Mouse (Mus musculus) liver, embryonic 15.5 days (tissue): Measurements from ENCODE around the gene Akr1b10. TPM values are rescaled to one million over a fixed set of nuclear protein-coding genes. Genes with fewer than 3 reads are reported as not detected.
A peak's percentile ranks its signal among the peaks of the same experiment; 100 is the strongest.
"Not testable (repeated sequence)": the region's sequence is repeated elsewhere in the genome, so short reads cannot be mapped to it uniquely, and the experiment has no call there.

Experiments used
- ATAC-seq: fragments of 200-750 bp; cut with Nextera tagmentation; 2 replicates; pipeline ENCODE4 v1.8.0; 2017; ENCODE audit warnings: moderate number of reproducible peaks, mild to moderate bottlenecking, moderate library complexity; ENCODE audit not compliant: insufficient read depth
- H3K27ac ChIP-seq: fragments of 300-500 bp; sonication (generic); replicated peaks from 2 replicates; pipeline ENCODE4 v1.5.1; 2015; ENCODE audit warnings: mild to moderate bottlenecking, inconsistent platforms
- H3K27me3 ChIP-seq: fragments of 300-500 bp; sonication (generic); 2 replicates; pipeline ENCODE4 v1.6.1; 2015; ENCODE audit warnings: mild to moderate bottlenecking, inconsistent platforms
- H3K36me3 ChIP-seq: fragments of 300-500 bp; sonication (generic); replicated peaks from 2 replicates; pipeline ENCODE4 v1.6.1; 2015; ENCODE audit warnings: moderate library complexity, mild to moderate bottlenecking, inconsistent platforms
- H3K4me1 ChIP-seq: fragments of 300-500 bp; sonication (generic); replicated peaks from 2 replicates; pipeline ENCODE4 v1.6.1; 2015; ENCODE audit warnings: inconsistent platforms
- H3K4me2 ChIP-seq: fragments of 300-500 bp; sonication (generic); 2 replicates; pipeline ENCODE4 v1.6.1; 2015; ENCODE audit warnings: moderate library complexity, mild to moderate bottlenecking, inconsistent platforms
- H3K4me3 ChIP-seq: fragments of 300-500 bp; sonication (generic); replicated peaks from 2 replicates; pipeline ENCODE4 v1.5.1; 2015; ENCODE audit warnings: mild to moderate bottlenecking, inconsistent platforms
- H3K9ac ChIP-seq: fragments of 300-500 bp; sonication (generic); 2 replicates; pipeline ENCODE4 v1.6.1; 2015; ENCODE audit warnings: moderate library complexity, mild to moderate bottlenecking, inconsistent platforms
- H3K9me3 ChIP-seq: fragments of 300-500 bp; sonication (generic); replicated peaks from 2 replicates; pipeline ENCODE4 v1.6.1; 2016; ENCODE audit warnings: inconsistent platforms
- WGBS: fragments of 180-500 bp; shearing (Covaris S2); methylation state at CpG from one replicate; pipeline ENCODE4 v1.1.7; 2015; ENCODE audit warnings: mixed read lengths; ENCODE audit not compliant: insufficient replicate concordance; 5-methylcytosine and 5-hydroxymethylcytosine counted together
- polyA plus RNA-seq: library from polyadenylated mRNA; unstranded; fragments of >200 nt; fragmentation: Nextera tagmentation; extraction: Ambion mirVana; gene quantifications from 2 replicates; pipeline ENCODE4 v1.2.1, GENCODE M21; 2015

The Akr1b10 gene
- polyA plus RNA-seq, 1 experiment from 2014 or later: 8.7 TPM

DNA sequence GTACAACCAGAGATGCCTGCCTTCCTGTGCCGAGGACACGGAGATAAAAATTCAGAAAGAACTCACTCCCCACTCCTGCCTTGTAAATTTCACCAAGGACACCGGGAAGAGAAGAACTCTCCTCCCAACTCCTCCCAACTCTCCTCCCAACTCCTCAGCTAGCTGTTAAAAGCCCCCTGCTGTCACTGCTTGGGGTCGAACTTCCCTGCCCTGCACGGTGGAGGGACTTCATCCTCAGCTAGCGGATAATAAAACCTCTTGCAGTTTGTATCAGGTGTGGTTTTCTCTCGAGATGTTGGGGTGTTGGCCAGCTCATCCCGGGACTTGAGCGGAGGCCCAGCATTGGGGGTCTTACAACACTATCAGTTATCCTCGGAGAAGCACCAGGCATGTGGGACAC, 32.5 kb upstream of the Akr1b10 start:
- H3K27ac ChIP-seq, H3K9me3 ChIP-seq, H3K4me1 ChIP-seq, H3K27me3 ChIP-seq, H3K36me3 ChIP-seq, H3K9ac ChIP-seq, ATAC-seq, H3K4me3 ChIP-seq, H3K4me2 ChIP-seq: not testable (repeated sequence)
- WGBS: 41% methylated on average over 10 of the region's 10 CpGs

DNA sequence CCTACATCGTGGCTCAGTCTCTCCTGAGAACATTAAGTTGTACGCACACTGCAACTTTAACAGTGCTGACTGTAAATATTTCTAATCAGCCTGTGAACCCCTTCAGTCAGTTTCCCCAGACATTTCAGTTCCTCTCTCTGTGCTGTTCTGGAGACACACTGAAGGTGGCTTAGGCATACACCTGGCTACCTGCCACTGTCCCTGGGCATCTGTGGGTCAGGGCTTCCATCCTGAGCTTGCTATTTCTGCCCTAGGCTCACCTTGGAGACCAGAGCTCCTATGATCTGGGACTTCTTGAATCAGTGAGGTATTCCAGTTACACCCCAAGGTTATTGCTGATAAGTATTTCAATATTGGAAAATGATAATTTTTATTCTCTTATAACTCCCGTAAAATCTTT, 31.6 kb upstream of the Akr1b10 start:
- Histone ChIP-seq H3K27ac (no peak overlapping the region), H3K27me3 (peaks cover 6% of the 10 kb centered on the region; the same call in 1 of the 2 replicates), H3K4me1 (peaks cover 2% of the 10 kb centered on the region; the same call in 1 of the 2 replicates), H3K4me2 (no peak overlapping the region), H3K9me3 (no peaks in the 10 kb centered on the region), H3K9ac (no peak overlapping the region), H3K4me3 (no peak overlapping the region), H3K36me3 (no peaks in the 10 kb centered on the region)
- WGBS: 74% methylated on average over 3 of the region's 3 CpGs
- no peak for ATAC-seq

DNA sequence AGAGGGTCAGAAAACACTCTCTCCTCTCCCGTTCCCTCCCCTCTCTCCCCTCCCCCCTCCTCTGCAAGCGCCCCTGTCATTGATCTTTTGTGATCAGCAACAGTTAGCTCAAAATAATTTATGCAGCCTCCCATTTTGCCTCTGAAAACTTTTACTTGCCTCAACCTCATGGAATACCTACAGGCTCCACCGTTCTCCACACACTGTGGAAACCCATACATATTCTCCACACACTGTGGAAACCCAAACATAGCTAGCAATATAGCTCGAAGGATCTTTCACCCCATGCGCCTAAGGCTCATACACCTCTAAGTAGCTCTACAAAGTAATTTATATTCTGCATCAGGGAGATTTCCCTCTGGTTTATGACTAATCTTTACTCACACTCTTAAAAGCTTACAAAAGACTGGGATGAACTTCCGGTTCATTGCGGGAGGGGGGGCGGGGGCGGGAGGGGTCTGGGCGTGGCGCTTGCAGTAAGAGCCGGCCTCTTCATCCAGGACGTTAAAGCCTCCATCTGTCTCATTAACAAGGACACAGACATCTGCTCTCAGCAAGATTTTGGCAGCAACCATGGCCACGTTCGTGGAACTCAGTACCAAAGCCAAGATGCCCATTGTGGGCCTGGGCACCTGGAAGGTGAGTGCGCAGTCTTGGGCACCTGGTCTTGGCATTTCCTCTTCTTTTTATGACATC, 30.2 kb upstream of the Akr1b10 start, which contains the start of gene Akr1b8:
Akr1b8 (plus strand) TSS at position 462 of the 696 bp plus-strand sequence.
- Histone ChIP-seq H3K9ac (no peak within 1 kb of the TSS), H3K4me3 (no peak within 1 kb of the TSS), H3K36me3 (no peaks in the 10 kb centered on the region), H3K9me3 (no peaks in the 10 kb centered on the region), H3K4me2 (peak within 1 kb of the TSS; percentile 48), H3K27ac (no peak within 1 kb of the TSS), H3K27me3 (peaks cover 6% of the 10 kb centered on the region; the same call in 1 of the 2 replicates), H3K4me1 (peaks cover 2% of the 10 kb centered on the region; the same call in 1 of the 2 replicates)
- ATAC-seq: no peak
- WGBS: 16% methylated on average over 16 of the region's 16 CpGs

DNA sequence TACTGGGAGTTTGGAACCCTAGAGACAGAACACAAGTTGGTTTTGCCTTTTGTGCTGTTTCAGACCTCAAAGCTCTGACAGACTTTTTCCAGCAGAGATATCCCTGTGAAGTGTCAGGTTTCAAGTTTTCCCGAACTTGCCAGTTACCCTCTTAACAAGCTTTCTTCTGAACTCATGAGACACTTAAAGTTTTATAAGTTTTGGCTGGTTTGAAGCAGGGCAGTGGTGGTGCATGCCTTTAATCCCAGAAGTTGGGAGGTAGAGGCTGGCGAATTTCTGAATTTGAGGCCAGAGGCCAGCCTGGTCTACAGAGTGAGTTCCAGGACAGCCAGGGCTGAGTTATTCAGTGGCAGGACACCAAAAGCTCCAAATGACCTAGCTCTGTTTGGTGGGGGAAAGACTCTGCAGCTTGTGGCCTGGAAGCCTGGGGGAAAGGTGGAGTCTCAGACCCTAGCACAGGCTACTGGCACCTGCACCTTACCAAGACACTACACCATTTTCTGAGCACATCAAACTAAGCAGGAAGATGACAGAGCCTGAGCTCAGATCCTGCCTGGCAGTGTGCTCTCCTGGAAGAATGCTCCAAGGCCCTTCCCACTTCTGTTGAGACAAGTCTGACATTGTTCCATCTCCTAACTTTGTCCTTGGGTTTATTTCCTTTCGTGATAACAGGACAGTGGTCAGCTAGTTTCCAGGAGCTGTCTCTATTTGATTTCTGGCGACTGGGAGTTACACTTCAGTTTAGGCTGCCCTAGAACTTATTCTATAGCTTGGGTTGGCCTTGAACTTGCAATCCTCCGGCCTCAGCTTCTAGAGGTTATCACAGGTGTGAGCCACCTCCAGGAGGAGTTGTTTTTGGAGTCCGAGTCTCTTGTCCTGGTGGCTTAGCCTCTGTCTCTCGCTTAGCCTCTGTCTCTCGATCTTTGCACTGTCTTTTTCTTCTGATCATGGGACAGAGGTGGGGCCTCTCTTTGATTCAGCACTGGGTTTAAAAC, 29.4 kb upstream of the Akr1b10 start:
- Histone ChIP-seq H3K27me3 (peaks cover 6% of the 10 kb centered on the region; the same call in 1 of the 2 replicates), H3K4me1 (peaks cover 2% of the 10 kb centered on the region; the same call in 1 of the 2 replicates), H3K36me3 (no peaks in the 10 kb centered on the region), H3K4me3 (no peak overlapping the region), H3K9ac (no peak overlapping the region), H3K9me3 (no peaks in the 10 kb centered on the region), H3K4me2 (peak overlapping the region; percentile 48; the same call in 1 of the 2 replicates), H3K27ac (no peak overlapping the region)
- 50% methylated on average over 8 of the region's 8 CpGs for WGBS
- no peak for ATAC-seq

DNA sequence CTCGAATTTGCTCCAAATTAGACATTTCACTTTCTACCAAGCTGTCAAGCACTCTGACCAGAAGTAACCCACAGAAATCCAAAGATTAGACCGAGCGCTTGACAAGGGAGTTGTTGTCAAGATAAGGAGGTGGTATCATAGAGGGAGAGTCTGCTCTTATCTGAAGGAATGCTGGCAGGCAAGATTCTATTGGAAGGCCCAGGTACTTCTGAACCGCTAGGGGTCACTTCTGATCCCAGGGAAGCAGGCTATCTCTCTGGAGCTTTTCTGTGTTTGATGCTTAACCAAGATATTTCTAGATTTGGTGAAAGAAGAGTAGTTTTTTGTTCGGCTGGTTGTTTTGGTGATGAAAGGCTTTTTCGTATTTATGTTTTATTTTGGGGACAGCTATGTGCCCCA, 28.7 kb upstream of the Akr1b10 start:
- Histone ChIP-seq H3K9me3 (no peaks in the 10 kb centered on the region), H3K36me3 (no peaks in the 10 kb centered on the region), H3K4me3 (no peak overlapping the region), H3K4me1 (peaks cover 2% of the 10 kb centered on the region; the same call in 1 of the 2 replicates), H3K27ac (no peak overlapping the region), H3K9ac (no peak overlapping the region), H3K27me3 (peaks cover 6% of the 10 kb centered on the region; the same call in 1 of the 2 replicates), H3K4me2 (no peak overlapping the region)
- no peak for ATAC-seq
- WGBS: 44% methylated on average over 6 of the region's 6 CpGs

DNA sequence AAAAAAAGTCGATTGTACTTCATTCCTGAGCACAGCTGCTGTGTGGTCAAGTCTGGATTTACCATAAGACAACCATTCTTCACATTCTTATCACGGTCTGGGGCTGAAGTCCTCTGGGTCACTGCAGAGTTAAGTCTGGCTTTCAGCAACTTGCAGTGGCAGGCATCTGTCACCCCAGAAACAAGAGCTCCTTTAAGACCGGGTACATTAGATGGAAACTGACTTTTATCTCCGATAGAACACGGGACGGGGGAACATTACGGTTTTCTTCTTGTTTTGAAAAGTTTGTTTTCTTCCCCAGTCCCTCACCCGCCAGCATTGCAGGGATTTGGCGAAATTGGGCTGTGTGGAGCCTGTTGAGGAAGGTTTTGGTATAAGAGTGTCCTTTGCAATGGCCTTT, 28.2 kb upstream of the Akr1b10 start:
- Histone ChIP-seq H3K4me3 (no peak overlapping the region), H3K27ac (no peak overlapping the region), H3K4me1 (peaks cover 2% of the 10 kb centered on the region; the same call in 1 of the 2 replicates), H3K4me2 (no peak overlapping the region), H3K9ac (no peak overlapping the region), H3K9me3 (no peaks in the 10 kb centered on the region), H3K27me3 (peaks cover 6% of the 10 kb centered on the region; the same call in 1 of the 2 replicates), H3K36me3 (no peaks in the 10 kb centered on the region)
- 60% methylated on average over 9 of the region's 9 CpGs for WGBS
- no peak for ATAC-seq

DNA sequence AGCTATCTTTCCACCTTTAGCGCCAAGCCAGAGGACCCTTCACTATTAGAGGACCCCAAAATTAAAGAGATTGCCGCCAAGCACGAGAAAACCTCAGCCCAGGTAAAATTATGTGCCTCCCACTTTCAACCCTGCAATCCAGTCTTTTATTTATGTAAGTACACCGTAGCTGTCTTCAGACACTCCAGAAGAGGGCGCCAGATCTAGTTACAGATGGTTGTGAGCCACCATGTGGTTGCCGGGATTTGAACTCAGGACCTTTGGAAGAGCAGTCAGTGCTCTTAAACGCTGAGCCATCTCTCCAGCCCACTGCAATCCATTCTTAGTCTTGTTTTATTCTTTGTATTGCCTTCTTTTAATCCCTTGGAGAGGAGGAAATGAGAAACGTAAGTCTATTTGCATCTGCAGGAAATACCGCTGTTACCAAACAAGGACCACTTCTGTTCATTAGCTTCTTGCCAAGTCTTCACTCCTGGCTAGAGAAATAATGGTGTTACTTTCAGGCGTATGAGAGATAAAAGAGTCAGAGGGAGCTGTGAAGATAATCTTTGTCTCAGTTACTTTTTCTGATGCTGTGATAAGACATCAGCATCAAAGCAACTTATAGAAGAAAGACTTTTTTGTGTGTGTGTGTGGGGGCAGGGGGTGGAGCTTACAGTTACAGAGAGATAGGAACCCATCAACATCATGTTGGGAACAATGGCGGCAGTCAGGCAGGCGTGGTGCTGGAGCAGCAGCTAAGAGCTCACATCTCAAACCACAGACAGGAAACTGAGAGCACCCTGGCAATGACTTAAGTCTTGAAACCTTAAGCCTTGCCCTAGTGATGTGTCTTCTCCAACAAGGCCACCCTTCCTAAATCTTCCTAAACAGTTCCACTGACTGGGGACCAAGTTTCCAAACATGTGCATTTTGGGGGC, 19.5 kb upstream of the Akr1b10 start:
- Histone ChIP-seq H3K36me3 (no peaks in the 10 kb centered on the region), H3K4me2 (no peak overlapping the region), H3K9ac (no peak overlapping the region), H3K27ac (no peak overlapping the region), H3K4me1 (no peaks in the 10 kb centered on the region), H3K4me3 (no peak overlapping the region), H3K27me3 (peaks cover 6% of the 10 kb centered on the region; the same call in 1 of the 2 replicates), H3K9me3 (no peaks in the 10 kb centered on the region)
- 61% methylated on average over 12 of the region's 12 CpGs for WGBS
- ATAC-seq: no peak

DNA sequence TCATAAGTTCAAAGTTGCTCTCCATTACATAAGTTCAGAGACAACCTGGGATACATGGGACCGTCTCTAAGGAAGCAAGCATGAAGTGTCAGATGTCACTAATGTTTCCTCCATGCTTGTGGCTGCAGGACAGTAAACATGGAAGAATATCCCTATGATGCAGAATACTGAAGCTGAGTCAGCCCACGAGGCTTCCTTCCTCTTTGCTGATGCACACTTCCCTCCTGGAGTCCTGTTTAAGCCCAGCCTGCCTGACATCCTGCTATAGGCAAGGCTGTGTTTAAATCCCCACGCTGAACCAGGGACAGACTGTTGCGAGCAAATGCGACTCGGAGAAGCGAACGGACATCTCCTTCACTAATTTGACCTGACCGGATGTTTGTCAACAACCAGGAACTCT, 16.0 kb upstream of the Akr1b10 start:
- no peak overlapping the region for H3K4me3 ChIP-seq
- no peaks in the 10 kb centered on the region for H3K36me3 ChIP-seq
- ATAC-seq: 0 out of 2 replicates have a peak, but pooled peaks have one; percentile 25
- H3K4me2 ChIP-seq: no peak overlapping the region
- no peaks in the 10 kb centered on the region for H3K9me3 ChIP-seq
- H3K4me1 ChIP-seq: no peaks in the 10 kb centered on the region
- peaks cover 6% of the 10 kb centered on the region; the same call in 1 of the 2 replicates for H3K27me3 ChIP-seq
- WGBS: 39% methylated on average over 9 of the region's 9 CpGs
- H3K27ac ChIP-seq: no peak overlapping the region
- no peak overlapping the region for H3K9ac ChIP-seq

DNA sequence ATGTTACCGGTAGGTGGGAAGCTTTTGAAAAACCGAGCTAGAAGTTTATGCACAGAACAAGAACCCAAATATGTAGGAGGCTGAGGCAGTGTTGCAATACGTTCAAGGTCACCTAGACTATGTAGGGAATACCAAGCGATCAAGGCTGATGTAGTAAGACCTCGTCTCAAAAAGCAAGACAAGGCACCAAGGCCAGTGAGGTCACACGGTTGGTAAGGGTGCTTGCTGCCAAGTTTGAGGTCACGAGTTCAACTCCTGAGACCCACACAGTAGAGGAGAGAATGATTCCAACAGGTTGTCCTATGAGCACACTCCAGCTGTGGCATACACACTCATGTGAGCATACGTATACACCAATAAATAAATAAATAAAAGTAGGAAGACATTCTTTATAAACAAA, 13.9 kb upstream of the Akr1b10 start:
- H3K4me3 ChIP-seq: no peak overlapping the region
- ATAC-seq: no peak
- H3K36me3 ChIP-seq: no peaks in the 10 kb centered on the region
- peaks cover 6% of the 10 kb centered on the region; the same call in 1 of the 2 replicates for H3K27me3 ChIP-seq
- H3K4me1 ChIP-seq: no peaks in the 10 kb centered on the region
- H3K4me2 ChIP-seq: no peak overlapping the region
- WGBS: 59% methylated on average over 8 of the region's 8 CpGs
- no peak overlapping the region for H3K9ac ChIP-seq
- no peak overlapping the region for H3K27ac ChIP-seq
- no peaks in the 10 kb centered on the region for H3K9me3 ChIP-seq

DNA sequence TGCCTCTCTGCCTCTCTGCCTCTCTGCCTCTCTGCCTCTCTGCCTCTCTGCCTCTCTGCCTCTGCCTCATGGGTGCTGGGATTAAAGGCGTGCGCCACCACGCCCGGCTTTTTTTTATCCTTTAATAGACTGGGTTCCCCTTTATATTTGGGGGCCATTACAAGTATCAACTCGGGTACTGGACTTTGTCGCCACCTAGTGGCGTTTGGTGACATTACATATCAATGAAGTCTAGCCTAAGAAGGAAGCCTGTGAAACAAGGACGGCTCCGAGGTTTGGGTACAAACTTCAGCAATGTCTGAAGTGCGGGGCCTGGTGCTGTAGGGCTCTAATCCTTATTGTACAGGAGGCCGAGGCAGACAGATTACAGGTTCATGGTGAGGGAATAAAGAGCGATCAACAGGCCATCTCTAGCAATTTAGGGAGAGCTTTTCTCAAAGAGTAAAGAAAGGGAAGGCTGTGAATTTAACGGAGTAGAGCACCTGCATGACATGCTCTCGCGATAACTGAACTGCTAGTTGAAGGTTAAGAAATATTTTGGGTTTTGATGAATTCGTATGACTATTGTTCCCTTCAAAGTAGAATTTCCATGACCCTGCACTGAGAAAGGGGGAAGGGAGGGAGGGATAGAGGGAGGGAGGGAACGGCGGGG, 12.2 kb upstream of the Akr1b10 start:
- Histone ChIP-seq H3K36me3 (no peaks in the 10 kb centered on the region), H3K27me3 (peaks cover 6% of the 10 kb centered on the region; the same call in 1 of the 2 replicates), H3K9ac (no peak overlapping the region), H3K4me1 (no peaks in the 10 kb centered on the region), H3K4me2 (peak overlapping the region; percentile 35), H3K9me3 (no peaks in the 10 kb centered on the region), H3K4me3 (no peak overlapping the region), H3K27ac (no peak overlapping the region)
- 19% methylated on average over 18 of the region's 18 CpGs for WGBS
- ATAC-seq: no peak
